Mouse (Mus musculus) ovary, adult 18-20 months (tissue): ENCODE results near the gene Mageb18.
"Not testable (repeated sequence)": the region's sequence is repeated elsewhere in the genome, so short reads cannot be mapped to it uniquely, and the experiment has no call there.

Source experiments
- DNase-seq: peaks from one replicate; pipeline ENCODE4 v3.0.0; 2022; ENCODE audit warnings: low spot score, mixed read lengths

Gene Mageb18

GRCm38 (mm10) chrX:92599472-92599871, at the start of gene Mageb18:
Gene Mageb18, minus strand, starts transcription at chrX:92599572.
- DNase-seq, result no peak

GRCm38 (mm10) chrX:92612788-92613187, 13.4 kb upstream of the Mageb18 start:
- no peak for DNase-seq

GRCm38 (mm10) chrX:92610466-92610865, 11.1 kb upstream of the Mageb18 start:
- DNase-seq, result no peak

GRCm38 (mm10) chrX:92597324-92597723, 2.0 kb downstream of the Mageb18 start:
- DNase-seq, result no peak

GRCm38 (mm10) chrX:92527826-92528225, 71.5 kb downstream of the Mageb18 start:
- no peak for DNase-seq

- DNase-seq, result no peak
These were observed 101.1 kb downstream of the Mageb18 start for GRCm38 (mm10) chrX:92498254-92498653.

GRCm38 (mm10) chrX:92489649-92490048, 109.7 kb downstream of the Mageb18 start, which contains the start of gene Gm5941:
Gene Gm5941, plus strand, starts transcription at chrX:92489949.
- DNase-seq, result not testable (repeated sequence)

GRCm38 (mm10) chrX:92464773-92465172, 134.6 kb downstream of the Mageb18 start:
- DNase-seq, result no peak

- no peak for DNase-seq
These were observed 138.9 kb downstream of the Mageb18 start for GRCm38 (mm10) chrX:92460496-92460895.

- no peak for DNase-seq
These were observed 212.0 kb downstream of the Mageb18 start for GRCm38 (mm10) chrX:92387384-92387783.

- no peak for DNase-seq
These were observed 256.4 kb downstream of the Mageb18 start for GRCm38 (mm10) chrX:92342924-92343323.

GRCm38 (mm10) chrX:92340906-92341305, 258.5 kb downstream of the Mageb18 start:
- no peak for DNase-seq

GRCm38 (mm10) chrX:92339551-92339950, 259.8 kb downstream of the Mageb18 start:
- no peak for DNase-seq

- no peak for DNase-seq
These were observed 265.9 kb downstream of the Mageb18 start for GRCm38 (mm10) chrX:92333459-92333858.

GRCm38 (mm10) chrX:92323599-92323998, 275.8 kb downstream of the Mageb18 start:
- DNase-seq, result no peak

GRCm38 (mm10) chrX:92280619-92281018, 318.8 kb downstream of the Mageb18 start:
- no peak for DNase-seq
